Mouse (Mus musculus) ES-Bruce4 (cell line): ENCODE results near the gene Abcb8.

Experiments used
- CTCF ChIP-seq: IDR thresholded peaks from one replicate; pipeline ENCODE4 v1.8.1; 2011; ENCODE audit warnings: low read depth, low read length
- EP300 ChIP-seq: IDR thresholded peaks from 2 replicates; pipeline ENCODE4 v1.6.1; 2011; ENCODE audit warnings: low read depth, low read length; ENCODE audit not compliant: insufficient read depth
- POLR2A ChIP-seq: IDR thresholded peaks from one replicate; pipeline ENCODE4 v1.8.1; 2011; ENCODE audit warnings: low read length; ENCODE audit not compliant: insufficient read depth

GRCm38 (mm10) chr5:24443927-24444326, 50.5 kb downstream of the Abcb8 start:
- TF ChIP-seq POLR2A (no peak), CTCF (no peak), EP300 (no peak)
